Mouse (Mus musculus): ENCODE data around the gene Haus6.
"Not testable (repeated sequence)": the region's sequence is repeated elsewhere in the genome, so short reads cannot be mapped to it uniquely, and the experiment has no call there.

Gene Haus6

DNA sequence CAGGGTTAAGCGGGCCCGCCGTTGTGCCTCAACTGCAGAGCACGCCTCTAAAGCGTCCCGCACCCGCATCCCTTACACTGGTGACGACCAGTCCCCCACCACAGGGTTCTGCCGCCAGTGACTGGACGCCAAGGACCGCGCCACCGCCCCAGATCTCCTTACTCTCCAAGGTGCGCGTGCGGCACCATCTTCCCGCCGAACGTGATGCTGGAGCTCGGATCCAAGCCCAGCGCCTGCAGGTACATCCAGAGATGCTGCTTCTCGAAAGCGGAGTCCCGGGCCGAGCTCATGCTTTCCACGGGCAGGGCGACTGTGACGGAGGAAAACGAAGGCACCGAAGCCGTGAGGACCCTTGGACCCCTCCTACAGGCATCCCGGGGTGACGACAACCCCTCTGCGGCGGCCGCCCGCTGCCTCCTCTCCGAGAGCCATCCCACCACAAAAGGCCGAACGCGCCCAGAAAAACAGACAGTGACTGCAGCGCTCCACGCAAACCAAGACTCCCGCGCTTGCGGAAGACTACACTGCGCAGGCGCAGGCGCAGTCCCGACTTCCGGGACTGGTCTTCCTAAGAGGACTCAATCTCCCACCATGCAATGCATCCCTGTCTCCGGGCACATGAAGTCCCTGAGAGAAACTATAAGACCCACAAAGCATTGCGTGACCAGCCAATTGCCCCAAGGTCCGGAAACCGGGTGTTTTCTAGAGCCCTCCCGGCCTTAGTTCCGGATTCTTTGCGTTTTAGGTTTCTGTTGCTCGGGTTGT is at the start of gene Haus6:
Gene Haus6, minus strand, starts transcription at position 532 of the 765 bp plus-strand sequence.
- peak; percentile 90 for DNase-seq

DNA sequence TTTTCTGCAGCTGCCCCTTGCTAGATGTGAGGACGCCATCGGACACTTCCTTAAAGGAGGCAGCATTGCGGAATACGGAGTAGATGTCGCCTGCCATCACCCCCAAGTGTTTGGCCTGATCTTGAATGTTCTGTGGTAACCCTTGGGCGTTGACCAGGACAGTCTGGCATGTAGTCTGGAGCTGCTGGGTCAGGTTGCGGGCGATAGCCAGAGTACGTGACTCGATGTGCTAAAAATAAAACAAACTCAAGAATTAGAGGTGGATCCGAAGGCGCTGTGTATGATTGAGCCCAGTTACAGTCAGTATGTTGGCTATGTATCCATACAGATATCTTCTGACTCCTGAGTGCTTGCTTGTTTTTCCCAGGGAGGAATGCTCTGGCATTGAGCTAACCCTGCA is 45.3 kb upstream of the Haus6 start:
- DNase-seq, result no peak

DNA sequence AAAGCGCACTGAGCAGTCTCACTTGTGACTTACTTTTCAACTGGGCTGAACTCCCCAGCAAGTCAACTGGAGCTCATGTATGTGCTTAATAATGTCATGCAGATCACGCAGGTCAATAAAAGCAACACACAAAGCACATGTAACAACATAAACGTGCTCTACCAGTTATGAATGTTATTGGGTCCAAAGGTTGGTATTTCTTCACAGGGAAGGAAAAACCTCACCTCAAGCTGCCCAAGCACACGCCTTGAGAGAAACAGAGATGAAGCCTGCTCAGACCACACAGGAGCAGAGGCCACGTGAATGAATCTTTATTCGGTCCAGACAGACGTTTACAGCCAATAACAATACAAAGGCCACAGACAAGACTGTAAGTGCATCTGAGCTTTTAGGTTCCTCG is 44.6 kb upstream of the Haus6 start:
- DNase-seq, result not testable (repeated sequence)

DNA sequence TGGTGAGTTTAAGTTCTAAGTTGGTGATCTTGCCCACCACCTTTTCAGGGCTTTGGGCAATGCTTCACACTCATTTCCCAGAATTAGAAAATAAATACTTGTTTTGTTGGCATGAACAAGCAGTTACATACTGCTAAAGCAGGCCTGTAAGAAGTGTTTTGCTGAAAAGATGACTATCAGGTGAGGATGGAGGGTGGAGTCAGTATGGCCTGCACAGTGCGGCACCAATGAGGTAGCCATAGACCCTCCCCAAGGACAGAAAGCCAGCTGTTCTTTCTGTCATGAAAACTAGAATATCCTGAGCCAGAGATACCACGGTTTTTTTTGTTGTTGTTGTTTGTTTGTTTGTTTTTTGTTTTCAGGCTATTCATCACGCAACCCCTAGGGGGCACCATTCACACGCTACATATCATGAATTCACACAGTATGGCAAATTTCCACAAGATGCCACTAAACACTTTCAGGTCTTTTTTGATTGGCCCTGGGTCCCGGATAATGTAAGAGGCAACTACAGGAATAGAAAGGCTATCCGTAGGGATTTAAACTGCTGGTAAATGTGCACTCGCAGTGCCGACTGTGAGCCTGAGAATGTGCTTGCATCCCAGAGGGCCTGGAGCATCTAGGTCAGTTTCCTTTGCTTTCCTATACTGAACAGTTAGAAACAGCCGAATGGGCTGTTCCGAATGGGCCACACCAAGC is 40.0 kb upstream of the Haus6 start:
- DNase-seq, result peak; percentile 8 to 10

DNA sequence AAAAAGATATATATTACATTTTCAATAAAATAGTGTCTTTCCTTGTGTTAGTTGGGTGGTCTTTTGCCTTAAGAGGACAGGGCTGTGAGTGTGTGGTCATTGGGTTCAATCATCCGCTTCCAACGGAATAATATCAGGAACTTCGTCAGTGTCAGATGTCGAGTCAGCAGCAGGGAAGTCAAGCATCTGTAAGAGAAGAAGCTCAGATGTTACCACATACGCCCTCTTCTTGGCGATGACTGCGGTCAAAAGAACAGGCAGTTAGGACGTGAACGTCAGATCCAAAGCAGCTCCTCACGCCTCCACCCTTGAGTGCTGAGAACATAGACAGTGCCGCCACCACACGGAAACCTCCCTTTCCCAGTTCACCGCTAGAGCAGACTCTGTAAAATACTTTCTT is 36.5 kb upstream of the Haus6 start:
- not testable (repeated sequence) for DNase-seq

DNA sequence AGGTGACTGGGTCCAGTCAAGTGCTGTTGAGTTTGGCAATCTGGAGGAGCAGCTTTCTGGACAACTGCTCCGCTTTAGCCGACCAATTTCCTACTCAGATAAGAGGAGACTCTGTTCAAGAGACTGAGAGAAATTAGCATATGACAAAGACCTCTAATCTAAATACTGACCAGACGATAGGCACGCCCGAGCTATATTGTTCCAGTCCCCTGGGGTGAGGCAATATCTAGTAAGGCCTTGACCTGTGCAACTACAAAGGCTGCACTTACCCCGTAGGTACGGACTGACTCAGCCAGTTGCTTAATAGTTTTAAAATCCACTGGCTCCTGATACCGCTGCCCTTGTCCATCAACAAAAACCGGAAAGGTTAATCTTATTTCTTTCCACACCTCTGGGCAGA is 25.7 kb upstream of the Haus6 start:
- DNase-seq, result not testable (repeated sequence)

DNA sequence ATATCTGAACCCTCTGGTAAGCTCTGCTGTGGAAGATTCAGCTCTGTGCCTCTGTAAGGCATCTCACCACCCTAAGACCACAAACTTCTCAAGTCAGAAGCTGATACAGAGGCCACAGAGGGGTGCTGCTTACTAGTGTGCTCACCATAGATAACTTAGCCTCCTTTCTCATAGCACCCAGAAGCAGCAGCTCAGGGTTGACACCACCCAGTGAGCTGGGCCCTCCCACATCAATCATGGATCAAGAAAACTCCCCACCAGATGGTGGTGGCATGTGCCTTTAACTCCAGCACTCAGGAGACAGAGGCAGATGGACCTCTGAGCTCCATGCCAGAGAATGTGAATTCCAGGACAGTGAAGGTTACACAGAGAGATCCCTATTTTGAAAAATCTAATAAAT is 23.0 kb upstream of the Haus6 start:
- DNase-seq, result not testable (repeated sequence)

DNA sequence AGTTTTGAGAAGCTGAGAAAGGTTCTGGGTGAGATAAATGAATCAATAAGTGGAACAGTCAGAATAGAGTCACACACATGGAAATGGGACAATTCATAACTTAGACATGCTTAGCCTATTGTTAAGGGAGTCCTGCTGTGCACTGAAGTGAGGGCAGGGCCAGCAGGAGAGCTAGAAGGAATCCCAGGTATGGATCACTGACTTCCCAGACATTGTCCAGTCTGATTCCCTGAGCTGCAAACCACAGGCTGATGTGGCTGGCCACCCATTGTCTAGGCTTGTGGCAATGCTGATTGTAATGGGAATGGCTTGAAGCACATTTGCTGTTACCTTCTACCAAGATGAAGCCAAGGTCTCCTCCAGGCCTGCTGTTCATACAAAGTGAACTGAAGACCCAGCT is 22.5 kb upstream of the Haus6 start:
- DNase-seq, result not testable (repeated sequence)

DNA sequence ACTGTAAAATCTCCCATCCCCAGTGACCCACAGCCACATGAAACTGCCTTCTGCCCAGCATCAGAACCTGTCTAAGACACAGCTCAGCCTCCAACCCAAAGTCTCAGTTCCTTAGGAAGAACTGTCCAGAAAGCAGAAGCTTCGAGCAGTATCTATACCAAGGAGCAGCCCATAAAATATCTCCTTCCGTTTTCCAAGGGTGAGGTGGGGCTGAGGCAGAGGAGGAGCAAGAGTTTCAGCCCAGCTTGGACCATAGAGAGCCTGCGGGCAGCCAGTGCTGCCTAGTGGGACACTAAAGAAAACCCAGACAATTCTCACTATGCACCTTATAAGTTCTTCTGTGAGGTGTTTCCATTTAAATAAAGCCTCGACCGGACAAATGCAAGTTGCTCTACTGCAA is 20.7 kb upstream of the Haus6 start:
- not testable (repeated sequence) for DNase-seq

DNA sequence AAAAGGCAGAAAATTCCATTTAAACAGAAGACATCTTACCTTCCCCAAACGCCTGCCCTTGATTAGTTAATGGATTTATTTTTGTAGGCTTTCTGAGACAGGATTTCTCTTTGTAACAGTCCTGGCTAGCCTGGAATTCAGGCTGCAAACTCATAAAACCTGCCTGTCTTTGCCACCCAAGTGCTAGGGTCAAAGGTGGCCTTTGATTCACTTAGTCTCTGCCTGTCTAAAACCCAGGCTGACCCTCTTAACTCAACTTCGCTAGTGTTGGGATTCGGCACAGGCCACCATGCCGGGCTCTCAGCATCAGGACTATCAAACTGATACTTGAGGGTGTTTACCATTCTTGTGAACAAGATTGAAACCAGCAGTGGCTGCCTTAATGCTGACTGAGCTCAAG is 20.0 kb upstream of the Haus6 start:
- DNase-seq, result no peak

DNA sequence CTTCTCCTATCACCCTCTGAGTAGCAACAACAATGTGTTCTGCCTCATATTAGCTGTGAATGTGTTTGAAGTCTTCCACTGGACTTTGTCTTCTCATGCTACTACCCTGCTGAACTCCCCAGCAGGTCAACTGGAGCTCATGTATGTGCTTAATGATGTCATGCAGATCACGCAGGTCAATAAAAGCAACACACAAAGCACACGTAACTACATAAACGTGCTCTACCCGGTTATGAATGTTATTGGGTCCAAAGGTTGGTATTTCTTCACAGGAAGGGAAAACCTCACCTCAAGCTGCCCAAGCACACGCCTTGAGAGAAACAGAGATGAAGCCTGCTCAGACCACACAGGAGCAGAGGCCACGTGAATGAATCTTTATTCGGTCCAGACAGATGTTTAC is 14.6 kb upstream of the Haus6 start:
- DNase-seq, result not testable (repeated sequence)

DNA sequence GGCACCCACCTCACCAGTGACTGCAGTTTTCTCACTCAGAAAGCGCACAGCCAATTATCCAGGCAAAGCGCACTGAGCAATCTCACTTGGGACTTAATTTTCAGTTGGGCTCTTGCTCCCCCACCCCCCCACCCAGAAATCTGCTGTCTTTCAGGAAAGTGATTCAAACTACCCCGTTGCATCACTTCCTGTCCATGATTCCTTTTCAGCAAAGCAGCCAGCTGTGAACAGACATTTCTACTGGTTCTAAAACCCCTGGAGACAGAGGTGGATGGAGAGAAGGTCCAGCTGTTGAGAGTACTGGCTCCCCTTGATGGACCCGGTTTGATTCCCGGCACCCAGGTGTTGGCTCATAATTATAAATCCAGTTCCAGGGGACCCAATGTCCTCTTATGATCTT is 13.6 kb upstream of the Haus6 start:
- DNase-seq, result no peak

DNA sequence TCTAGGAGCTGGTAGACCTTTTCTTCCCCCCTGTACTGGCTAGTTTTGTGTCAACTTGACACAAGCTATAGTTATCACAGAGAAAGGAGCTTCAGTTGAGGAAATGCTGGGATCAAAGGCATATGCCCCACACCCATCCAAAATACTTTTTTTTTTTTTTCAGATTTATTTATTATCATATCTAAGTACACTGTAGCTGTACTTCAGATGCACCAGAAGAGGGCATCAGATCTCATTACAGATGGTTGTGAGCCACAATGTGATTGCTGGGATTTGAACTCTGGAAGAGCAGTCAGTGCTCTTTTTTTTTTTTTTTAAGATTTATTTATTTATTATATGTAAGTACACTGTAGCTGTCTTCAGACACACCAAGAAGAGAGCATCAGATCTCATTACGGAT is 10.7 kb upstream of the Haus6 start:
- not testable (repeated sequence) for DNase-seq

DNA sequence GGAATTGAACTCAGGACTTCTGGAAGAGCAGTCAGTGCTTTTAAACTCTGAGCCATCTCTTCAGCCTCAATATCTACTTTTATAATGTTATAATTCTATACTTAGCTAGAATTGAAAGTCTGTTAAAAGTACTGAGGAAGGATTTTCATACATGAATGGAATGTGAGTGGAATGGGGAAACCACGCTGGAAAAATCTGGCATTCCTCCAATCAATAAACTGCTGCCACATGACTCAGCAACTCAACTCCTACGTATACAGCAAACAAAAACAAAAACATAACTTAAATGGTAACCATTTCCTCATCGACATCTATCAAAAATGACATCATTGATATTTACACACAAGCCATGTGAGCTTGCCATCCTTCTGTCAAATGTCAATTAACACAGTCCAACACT is 10.3 kb upstream of the Haus6 start:
- no peak for DNase-seq

DNA sequence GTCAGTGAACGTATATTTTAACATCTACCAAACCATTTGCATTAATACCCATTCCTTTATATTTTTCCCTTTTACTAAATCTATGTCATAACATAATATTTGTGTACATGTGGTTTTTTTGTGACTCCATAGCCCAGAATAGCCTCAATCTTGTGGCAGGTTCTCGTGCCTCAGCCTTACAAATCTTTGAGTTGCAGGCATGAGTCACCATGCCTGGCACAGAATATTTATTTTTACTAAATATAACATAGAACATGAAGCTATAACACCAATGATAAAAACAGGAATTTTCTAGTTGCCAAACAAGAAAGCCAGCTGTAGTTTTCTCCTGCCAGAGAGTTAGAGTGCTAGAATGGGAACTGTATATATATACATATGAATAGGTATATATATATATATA is 8.7 kb upstream of the Haus6 start:
- DNase-seq, result no peak

DNA sequence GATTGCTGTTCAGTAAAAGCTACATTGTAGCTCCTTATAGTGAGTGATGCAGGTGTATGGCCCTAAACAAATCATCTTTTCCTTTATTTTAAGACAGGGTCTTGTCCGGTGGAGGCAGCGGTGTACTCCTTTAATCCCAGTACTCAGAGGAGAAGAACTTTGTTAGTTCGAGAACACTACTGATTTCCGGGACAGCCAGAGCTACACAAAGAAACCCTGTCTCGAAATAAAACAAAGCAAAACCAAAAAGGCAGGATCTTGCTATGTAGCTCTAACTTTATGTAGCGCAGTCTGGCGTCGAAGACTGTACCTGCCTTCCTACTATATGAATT is 400 bp upstream of the Haus6 start:
- DNase-seq, result no peak

DNA sequence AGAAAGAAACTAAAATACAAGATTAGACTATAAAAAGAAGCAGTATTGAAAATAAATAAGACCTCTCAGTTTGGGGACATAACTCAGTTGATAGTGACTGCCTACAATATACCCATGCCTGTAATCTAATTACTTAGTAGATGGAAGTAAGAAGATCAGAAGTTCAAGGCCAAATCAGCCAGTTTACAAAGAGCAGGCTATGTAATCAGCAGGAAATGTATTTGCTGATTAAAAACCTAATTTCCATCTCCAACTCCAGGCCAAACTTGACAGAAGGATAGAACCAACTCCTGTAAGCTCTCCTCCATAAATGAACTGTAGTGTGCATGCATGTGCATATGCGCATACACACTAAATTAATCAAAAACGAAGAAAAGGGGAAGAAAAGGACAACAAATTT is 20.6 kb downstream of the Haus6 start:
- DNase-seq, result no peak

DNA sequence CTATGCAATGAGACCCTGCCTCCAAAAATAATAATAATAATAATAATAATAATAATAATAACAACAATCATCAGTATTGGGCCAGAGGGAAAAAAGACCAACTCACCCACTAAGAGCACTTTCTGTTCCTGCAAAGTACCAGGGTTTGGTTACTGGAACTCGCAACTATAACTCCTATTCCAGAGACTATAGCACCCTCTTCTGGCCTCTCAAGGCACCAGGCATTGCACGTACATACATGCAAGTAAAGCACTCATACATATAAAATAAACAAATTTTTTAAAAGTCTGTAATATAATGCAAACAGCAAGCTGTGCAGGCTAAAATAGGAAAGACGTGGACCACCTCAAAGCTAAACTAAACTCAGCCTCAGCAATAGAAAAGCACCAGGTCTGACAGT is 23.6 kb downstream of the Haus6 start:
- DNase-seq, result peak; percentile 72 to 73

DNA sequence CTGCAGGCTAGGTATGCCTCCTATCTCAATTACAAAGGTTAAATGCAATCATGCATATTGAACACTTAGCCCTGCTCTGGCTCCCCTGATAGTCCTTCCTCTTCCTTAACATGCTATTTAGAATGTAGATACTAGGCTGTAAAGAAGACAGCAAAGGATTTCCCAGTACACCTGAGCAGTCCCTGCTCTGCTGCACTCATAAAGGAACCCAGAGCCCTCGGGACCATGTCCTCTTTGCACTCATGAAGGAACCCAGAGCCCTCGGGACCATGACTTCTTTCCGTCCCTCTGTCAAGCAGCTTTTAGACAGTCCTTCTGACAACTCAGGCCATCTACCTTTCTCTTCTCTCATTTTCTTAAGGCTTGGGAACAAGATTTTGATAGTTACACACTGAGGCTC is 31.3 kb downstream of the Haus6 start:
- DNase-seq, result peak; percentile 44 to 49

DNA sequence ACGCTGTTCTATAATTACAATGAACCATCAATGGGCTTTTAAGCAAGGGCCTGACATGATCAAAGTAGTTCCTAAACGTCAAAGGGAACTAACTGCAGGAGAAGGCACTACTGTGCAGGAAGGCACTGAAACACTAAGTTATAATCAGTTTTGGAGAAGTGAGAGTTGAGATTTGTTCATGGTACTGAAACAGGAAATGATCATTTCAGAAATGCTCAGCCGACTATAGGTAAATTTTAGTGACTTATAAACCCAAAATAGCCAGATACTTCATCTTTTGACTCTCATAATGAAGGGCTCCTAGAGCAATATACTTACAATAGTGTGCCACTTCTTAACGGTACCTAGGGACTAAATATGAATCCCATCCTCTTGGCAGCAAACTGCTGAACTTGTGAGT is 31.8 kb downstream of the Haus6 start:
- peak; percentile 44 to 62 for DNase-seq

DNA sequence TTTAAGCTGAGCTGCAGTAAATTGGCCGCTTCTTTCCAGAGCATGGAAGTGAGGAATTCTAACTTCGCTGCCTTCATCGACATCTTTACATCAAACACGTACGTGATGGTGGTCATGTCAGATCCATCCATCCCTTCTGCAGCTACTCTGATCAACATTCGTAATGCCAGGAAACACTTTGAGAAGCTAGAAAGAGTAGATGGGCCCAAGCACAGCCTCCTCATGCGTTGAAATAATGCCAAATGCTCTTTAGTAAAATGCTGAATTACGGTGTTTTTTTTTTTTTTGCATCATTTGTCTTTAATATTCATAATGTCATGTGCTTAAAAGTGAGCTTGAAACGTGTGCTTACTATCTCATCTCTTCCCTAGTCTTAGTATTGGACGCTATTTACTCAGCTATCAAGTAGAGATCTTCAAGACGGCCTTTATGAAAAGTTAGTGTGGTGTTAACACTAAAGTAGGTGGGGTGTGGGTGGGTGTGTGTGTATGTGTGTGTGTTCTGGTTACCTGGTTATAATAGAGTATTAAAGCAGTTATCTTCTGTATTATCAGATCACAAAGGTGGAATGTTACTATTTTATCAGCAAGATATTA is 35.1 kb downstream of the Haus6 start:
- no peak for DNase-seq

DNA sequence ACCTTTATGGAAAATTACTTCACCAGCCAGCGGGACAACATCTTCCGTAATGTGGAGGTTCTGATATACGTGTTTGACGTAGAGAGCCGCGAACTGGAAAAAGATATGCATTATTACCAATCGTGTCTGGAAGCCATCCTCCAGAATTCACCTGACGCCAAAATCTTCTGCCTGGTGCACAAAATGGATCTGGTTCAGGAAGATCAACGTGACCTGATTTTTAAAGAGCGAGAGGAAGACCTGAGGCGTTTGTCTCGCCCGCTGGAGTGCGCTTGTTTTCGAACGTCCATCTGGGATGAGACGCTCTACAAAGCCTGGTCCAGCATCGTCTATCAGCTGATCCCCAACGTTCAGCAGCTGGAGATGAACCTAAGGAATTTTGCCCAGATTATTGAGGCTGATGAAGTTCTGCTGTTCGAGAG is 35.7 kb downstream of the Haus6 start:
- DNase-seq, result no peak

DNA sequence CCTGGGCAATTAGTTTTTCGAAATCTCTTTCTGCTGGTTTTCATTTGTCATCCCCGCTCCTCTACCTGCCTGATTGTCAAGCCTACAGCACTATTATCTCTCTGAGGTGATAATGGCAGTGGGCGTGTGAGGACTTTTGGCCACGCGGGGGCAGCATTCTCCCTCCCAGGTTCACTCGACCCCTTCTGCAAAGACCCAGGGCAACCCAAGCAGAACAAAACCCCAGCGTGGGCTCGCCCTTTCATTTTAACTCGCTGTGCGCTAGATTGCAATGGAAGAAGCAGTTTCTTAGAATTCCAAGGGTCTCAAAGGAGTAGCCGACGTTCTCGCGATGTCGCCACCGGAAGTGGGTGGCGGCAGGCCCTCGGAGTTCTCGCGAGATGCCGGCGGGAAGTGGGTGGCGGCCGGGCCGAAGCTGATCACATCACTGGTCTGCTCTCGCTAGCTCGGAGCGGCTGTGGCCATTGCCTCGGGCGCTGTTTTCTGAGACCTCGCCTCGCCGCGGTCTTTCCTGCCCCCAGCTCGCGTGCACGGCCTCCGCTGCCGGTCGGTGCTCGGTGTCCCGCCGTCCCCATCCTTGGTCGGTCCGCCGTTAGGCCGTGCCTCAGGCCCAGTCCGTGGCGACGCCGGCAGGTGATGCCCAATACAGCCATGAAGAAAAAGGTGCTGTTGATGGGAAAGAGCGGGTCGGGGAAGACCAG is 36.4 kb downstream of the Haus6 start, which contains the start of gene Rraga:
Gene Rraga, plus strand, starts transcription at position 386 of the 701 bp plus-strand sequence.
- DNase-seq, result peak; percentile 97

DNA sequence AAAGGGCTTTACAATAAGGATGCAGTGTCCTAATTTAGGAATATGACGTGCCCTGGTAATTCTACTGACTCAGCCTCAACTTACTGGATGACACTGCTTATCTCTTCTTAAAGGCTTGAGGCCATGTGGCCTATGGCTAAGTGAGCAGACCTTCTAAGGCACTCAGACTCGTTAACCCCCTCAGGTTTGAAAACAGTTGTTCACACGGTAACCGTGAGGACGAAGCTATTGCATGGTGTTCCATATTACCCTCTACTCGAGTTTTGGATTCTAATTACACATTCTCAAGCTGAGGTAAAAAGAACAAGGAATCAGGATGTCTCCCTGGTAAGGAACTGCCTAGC is 36.9 kb downstream of the Haus6 start:
- DNase-seq, result no peak
